Mouse (Mus musculus) erythroblast, embryonic 14.5 days (primary cell): ENCODE data around the gene Dnajc1.

ENCODE experiments used
- GATA1 ChIP-seq: IDR thresholded peaks from 2 replicates; pipeline ENCODE4 v1.6.1; 2012; ENCODE audit warnings: low read length, inconsistent platforms, mixed read lengths
- TAL1 ChIP-seq: IDR thresholded peaks from 3 replicates; pipeline ENCODE4 v1.6.1; 2012; ENCODE audit warnings: low read length, inconsistent platforms, mixed read lengths

DNA sequence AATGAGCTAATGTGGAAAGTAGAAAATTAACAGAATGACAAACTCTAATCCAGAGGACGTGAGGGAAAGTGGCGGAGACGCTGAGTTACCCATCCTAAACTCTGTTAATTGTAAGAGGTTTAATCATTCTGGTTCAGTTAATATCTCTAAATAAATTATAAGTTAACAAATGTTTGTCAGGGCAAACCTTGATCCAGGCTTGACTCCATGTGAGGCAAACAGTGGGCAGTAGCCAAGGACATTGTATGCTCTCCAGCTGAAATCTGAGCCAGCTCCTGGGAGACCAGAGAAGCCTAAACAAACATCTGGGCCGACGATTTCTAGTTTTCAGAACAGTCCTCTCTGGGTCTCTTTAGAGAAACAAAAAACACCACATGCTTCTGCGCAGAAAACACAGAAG, 49.2 kb upstream of the Dnajc1 start:
- no peak for TF ChIP-seq TAL1
- no peak for TF ChIP-seq GATA1
